Mouse (Mus musculus): ENCODE measurements around the gene Macf1.
"Not testable (repeated sequence)": the region's sequence is repeated elsewhere in the genome, so short reads cannot be mapped to it uniquely, and the experiment has no call there.

Macf1 gene

GRCm38 (mm10) chr4:123363555-123363954, 320.6 kb downstream of the Macf1 start:
- in situ Hi-C loops (cut with MseI, MboI) = no loop called here

GRCm38 (mm10) chr4:123360771-123361170, 323.4 kb downstream of the Macf1 start:
- in situ Hi-C loops (cut with MseI, MboI) = no loop called here

GRCm38 (mm10) chr4:123358613-123359012, 325.5 kb downstream of the Macf1 start:
- in situ Hi-C loops (cut with MseI, MboI) = no loop called here

GRCm38 (mm10) chr4:123355941-123356340, 328.2 kb downstream of the Macf1 start:
- in situ Hi-C loops (cut with MseI, MboI) = no loop called here

- in situ Hi-C loops (cut with MseI, MboI) = no loop called here
Measured at GRCm38 (mm10) chr4:123353271-123353877, 330.8 kb downstream of the Macf1 start.

GRCm38 (mm10) chr4:123343471-123343789, 340.7 kb downstream of the Macf1 start:
- in situ Hi-C loops (cut with MseI, MboI) = no loop called here

GRCm38 (mm10) chr4:123342642-123343470, 341.3 kb downstream of the Macf1 start, which contains the start of gene Bmp8a:
Bmp8a (minus strand) TSS chr4:123343252.
- in situ Hi-C loops (cut with MseI, MboI) = no loop called here

GRCm38 (mm10) chr4:123342091-123342641, 342.0 kb downstream of the Macf1 start:
- in situ Hi-C loops (cut with MseI, MboI) = no loop called here

- in situ Hi-C loops (cut with MseI, MboI) = no loop called here
Measured at GRCm38 (mm10) chr4:123340232-123340631, 343.9 kb downstream of the Macf1 start.

GRCm38 (mm10) chr4:123337693-123338092, 346.5 kb downstream of the Macf1 start:
- in situ Hi-C loops (cut with MseI, MboI) = no loop called here

GRCm38 (mm10) chr4:123335796-123336585, 348.2 kb downstream of the Macf1 start:
- in situ Hi-C loops (cut with MseI, MboI) = no loop called here

- in situ Hi-C loops (cut with MseI, MboI) = not testable (repeated sequence)
Measured at GRCm38 (mm10) chr4:123335244-123335643, 348.9 kb downstream of the Macf1 start.

- in situ Hi-C loops (cut with MseI, MboI) = no loop called here
Measured at GRCm38 (mm10) chr4:123334177-123334576, 350.0 kb downstream of the Macf1 start.

GRCm38 (mm10) chr4:123333151-123333550, 351.0 kb downstream of the Macf1 start:
- in situ Hi-C loops (cut with MseI, MboI) = no loop called here

- in situ Hi-C loops (cut with MseI, MboI) = not testable (repeated sequence)
Measured at GRCm38 (mm10) chr4:123331961-123332360, 352.2 kb downstream of the Macf1 start.

- in situ Hi-C loops (cut with MseI, MboI) = no loop called here
Measured at GRCm38 (mm10) chr4:123331326-123331725, 352.8 kb downstream of the Macf1 start.

GRCm38 (mm10) chr4:123328946-123329345, 355.2 kb downstream of the Macf1 start:
- in situ Hi-C loops (cut with MseI, MboI) = no loop called here

GRCm38 (mm10) chr4:123327630-123328029, 356.5 kb downstream of the Macf1 start:
- in situ Hi-C loops (cut with MseI, MboI) = no loop called here

GRCm38 (mm10) chr4:123326087-123326486, 358.1 kb downstream of the Macf1 start:
- in situ Hi-C loops (cut with MseI, MboI) = no loop called here

- in situ Hi-C loops (cut with MseI, MboI) = no loop called here
Measured at GRCm38 (mm10) chr4:123323534-123323933, 360.6 kb downstream of the Macf1 start, which contains the start of gene Oxct2a. Oxct2a (minus strand) TSS chr4:123323634.

GRCm38 (mm10) chr4:123322910-123323309, 361.2 kb downstream of the Macf1 start:
- in situ Hi-C loops (cut with MseI, MboI) = not testable (repeated sequence)

GRCm38 (mm10) chr4:123314497-123314896, 369.7 kb downstream of the Macf1 start:
- in situ Hi-C loops (cut with MseI, MboI) = no loop called here
